Mouse (Mus musculus) CH12.LX (cell line): ENCODE results near the gene Ccser1.

ENCODE experiments used
- EP300 ChIP-seq: IDR thresholded peaks from 2 replicates; pipeline ENCODE4 v1.6.1; 2011; ENCODE audit warnings: low read length, improper control_type of control experiment
- MAZ ChIP-seq: IDR thresholded peaks from 2 replicates; pipeline ENCODE4 v1.6.1; 2012; ENCODE audit warnings: low read depth, mild to moderate bottlenecking, inconsistent platforms, low read length, improper control_type of control experiment, moderate library complexity
- MEF2A ChIP-seq: IDR thresholded peaks from 2 replicates; pipeline ENCODE4 v1.6.1; 2014; ENCODE audit warnings: low read depth, mild to moderate bottlenecking, inconsistent platforms, low read length, improper control_type of control experiment, borderline replicate concordance
- MYC ChIP-seq: IDR thresholded peaks from 2 replicates; pipeline ENCODE4 v1.6.1; 2011; ENCODE audit warnings: low read depth, mild to moderate bottlenecking, improper control_type of control experiment, low read length
- POLR2A ChIP-seq: IDR thresholded peaks from 2 replicates; pipeline ENCODE4 v1.6.1; 2011; ENCODE audit warnings: low read depth, mild to moderate bottlenecking, improper control_type of control experiment, low read length

DNA sequence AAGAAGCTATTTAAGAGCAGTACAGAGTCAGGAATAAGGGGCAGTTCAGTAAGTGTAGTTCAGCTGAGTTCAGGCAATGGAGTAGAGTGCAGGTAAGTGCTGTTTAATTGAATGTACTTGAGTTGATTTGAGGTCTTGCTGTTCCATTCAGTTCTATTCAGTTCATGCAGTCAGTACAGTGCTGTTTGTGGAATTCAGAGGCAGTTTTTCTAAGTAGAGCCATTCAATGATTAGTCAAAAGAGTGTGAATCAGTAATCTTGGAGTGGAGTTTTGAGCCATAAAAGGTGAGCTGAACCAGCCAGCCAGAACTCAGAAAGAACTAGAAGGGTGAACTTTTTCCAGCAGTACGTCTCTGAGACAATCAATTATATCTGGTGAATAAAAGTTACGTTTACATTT is 773.6 kb downstream of the Ccser1 start:
- TF ChIP-seq MEF2A (no peak), EP300 (no peak), MAZ (no peak), MYC (no peak), POLR2A (no peak)
